Mouse (Mus musculus) bone marrow macrophage, adult 2 months (primary cell): ENCODE results near the gene Arntl2.

Source experiments
- CTCF ChIP-seq: IDR thresholded peaks from 2 replicates; pipeline ENCODE4 v1.5.1; 2012; ENCODE audit warnings: low read depth, mild to moderate bottlenecking, low read length, moderate library complexity
- POLR2A ChIP-seq: IDR thresholded peaks from 2 replicates; pipeline ENCODE4 v1.6.1; 2012; ENCODE audit warnings: mild to moderate bottlenecking, low read depth, low read length, borderline replicate concordance

- no peak for TF ChIP-seq CTCF
- TF ChIP-seq POLR2A, result no peak
Observed at GRCm38 (mm10) chr6:146835784-146836183, 39.9 kb downstream of the Arntl2 start.
